ENCODE assay signal across 27 mouse cellular contexts in the genomic region with DNA sequence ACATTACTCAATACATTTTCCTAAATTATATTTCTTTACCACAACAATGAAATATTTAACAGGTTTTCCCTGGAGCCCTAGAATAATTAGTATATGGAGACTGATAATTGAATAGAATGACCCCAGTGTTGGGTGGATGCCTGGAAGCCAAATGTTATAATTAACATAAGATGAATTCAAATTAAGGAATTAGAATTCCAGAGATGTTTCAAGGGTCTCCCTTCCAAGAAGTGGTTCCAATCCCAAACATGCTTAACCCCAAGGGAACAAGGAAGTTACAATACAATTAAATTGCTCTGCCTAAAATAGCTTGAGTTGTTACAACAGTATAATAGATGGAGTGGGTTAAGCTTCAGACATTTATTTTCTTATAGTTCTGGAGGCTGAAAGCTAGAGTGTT.
DNase-seq lines count a peak whose midpoint lies in the region; ATAC-seq and TF ChIP-seq lines count a peak whose summit lies in the region.
"Had no signal": no experiment of that assay in that cellular context is flagged by ENCODE, and none has a peak within 500 bp of the region (broad histone marks: within the 10 kb centered on the region; RNA-seq: fewer than 3 reads in every experiment).

No protein-coding gene starts in this region.

- no peak for ATAC-seq in embryonic facial prominence, embryonic 14.5 days (ENCODE audit: low read depth)
- ATAC-seq in forebrain, embryonic 16.5 days: 0 out of 2 replicates have a peak, but pooled peaks have one; percentile 31
- no peak for ATAC-seq in forebrain, embryonic 11.5 days (replicated peaks; ENCODE audit: low FRiP score)
- ATAC-seq in hindbrain, postnatal 0 days: no peak
- ATAC-seq in hindbrain, embryonic 12.5 days (ENCODE audit: low FRiP score): no peak
- no peak for ATAC-seq in midbrain, embryonic 14.5 days (ENCODE audit: low FRiP score, low TSS enrichment)
- ATAC-seq: forebrain, embryonic 15.5 days; intestine, embryonic 15.5 days; Patski had no signal

- no peak overlapping the region for H3K4me3 ChIP-seq in embryonic facial prominence, embryonic 14.5 days (ENCODE audit: low read depth, low read length)
- no peak overlapping the region for H3K4me3 ChIP-seq in embryonic facial prominence, embryonic 10.5 days
- no peak overlapping the region for H3K4me3 ChIP-seq in forebrain, embryonic 16.5 days (replicated peaks; ENCODE audit: low read length)
- H3K4me3 ChIP-seq in forebrain, embryonic 11.5 days (ENCODE audit: low read depth, low read length): no peak overlapping the region
- no peak overlapping the region for H3K4me3 ChIP-seq in hindbrain, postnatal 0 days (ENCODE audit: low read length)
- H3K4me3 ChIP-seq in hindbrain, embryonic 12.5 days: no peak overlapping the region
- H3K4me3 ChIP-seq in midbrain, embryonic 14.5 days (replicated peaks; ENCODE audit: low read depth, low read length): no peak overlapping the region
- no peak overlapping the region for H3K4me3 ChIP-seq in midbrain, embryonic 10.5 days
- H3K4me3 ChIP-seq: embryonic facial prominence, embryonic 15.5 days; forebrain, embryonic 15.5 days; gastrocnemius, adult 2 months; hindbrain, embryonic 15.5 days; intestine, embryonic 15.5 days had no signal

- TF ChIP-seq CTCF in hindbrain, postnatal 0 days (IDR thresholded peaks at IDR 0.05; ENCODE audit: low read depth): no peak

- H3K4me2 ChIP-seq in embryonic facial prominence, embryonic 14.5 days (ENCODE audit: low read depth, low read length): no peak overlapping the region
- H3K4me2 ChIP-seq in forebrain, embryonic 16.5 days (ENCODE audit: low read length): no peak overlapping the region
- H3K4me2 ChIP-seq in forebrain, embryonic 11.5 days (ENCODE audit: low read depth, low read length, severe bottlenecking): no peak overlapping the region
- H3K4me2 ChIP-seq in hindbrain, postnatal 0 days (ENCODE audit: low read depth, low read length): no peak overlapping the region
- H3K4me2 ChIP-seq in hindbrain, embryonic 12.5 days (replicated peaks): no peak overlapping the region
- H3K4me2 ChIP-seq in midbrain, embryonic 14.5 days (ENCODE audit: low read length): no peak overlapping the region
- H3K4me2 ChIP-seq: embryonic facial prominence, embryonic 15.5 days; forebrain, embryonic 15.5 days; heart, embryonic 11.5 days; hindbrain, embryonic 15.5 days; intestine, embryonic 15.5 days had no signal

- no peaks in the 10 kb centered on the region for H3K36me3 ChIP-seq in embryonic facial prominence, embryonic 14.5 days (ENCODE audit: control insufficient read depth, insufficient read depth, low read length)
- no peaks in the 10 kb centered on the region for H3K36me3 ChIP-seq in embryonic facial prominence, embryonic 10.5 days (replicated peaks)
- H3K36me3 ChIP-seq in forebrain, embryonic 16.5 days (ENCODE audit: control insufficient read depth, insufficient read depth): no peaks in the 10 kb centered on the region
- no peaks in the 10 kb centered on the region for H3K36me3 ChIP-seq in forebrain, embryonic 11.5 days (ENCODE audit: control insufficient read depth, insufficient read depth, low read length)
- no peaks in the 10 kb centered on the region for H3K36me3 ChIP-seq in hindbrain, postnatal 0 days (ENCODE audit: insufficient read depth, low read length)
- H3K36me3 ChIP-seq in hindbrain, embryonic 12.5 days: no peaks in the 10 kb centered on the region
- no peaks in the 10 kb centered on the region for H3K36me3 ChIP-seq in midbrain, embryonic 14.5 days (ENCODE audit: control insufficient read depth, insufficient read depth, low read length)
- H3K36me3 ChIP-seq in midbrain, embryonic 10.5 days: no peaks in the 10 kb centered on the region
- H3K36me3 ChIP-seq: embryonic facial prominence, embryonic 15.5 days; forebrain, embryonic 15.5 days; hindbrain, embryonic 15.5 days; intestine, embryonic 15.5 days had no signal

- no peaks in the 10 kb centered on the region for H3K9me3 ChIP-seq in embryonic facial prominence, embryonic 14.5 days (ENCODE audit: control insufficient read depth, low read length)
- no peaks in the 10 kb centered on the region for H3K9me3 ChIP-seq in embryonic facial prominence, embryonic 10.5 days
- H3K9me3 ChIP-seq in forebrain, embryonic 16.5 days (ENCODE audit: control insufficient read depth, low read length): no peaks in the 10 kb centered on the region
- H3K9me3 ChIP-seq in forebrain, embryonic 11.5 days (ENCODE audit: control insufficient read depth, low read length): no peaks in the 10 kb centered on the region
- H3K9me3 ChIP-seq in hindbrain, postnatal 0 days (ENCODE audit: low read length): no peaks in the 10 kb centered on the region
- no peaks in the 10 kb centered on the region for H3K9me3 ChIP-seq in hindbrain, embryonic 12.5 days (replicated peaks)
- H3K9me3 ChIP-seq in midbrain, embryonic 14.5 days (ENCODE audit: control insufficient read depth, low read length): no peaks in the 10 kb centered on the region
- no peaks in the 10 kb centered on the region for H3K9me3 ChIP-seq in midbrain, embryonic 10.5 days (replicated peaks)
- H3K9me3 ChIP-seq: embryonic facial prominence, embryonic 15.5 days; forebrain, embryonic 15.5 days; hindbrain, embryonic 15.5 days; intestine, embryonic 15.5 days had no signal

- no peak overlapping the region for H3K9ac ChIP-seq in embryonic facial prominence, embryonic 14.5 days (ENCODE audit: low read depth, low read length)
- no peak overlapping the region for H3K9ac ChIP-seq in forebrain, embryonic 16.5 days (replicated peaks; ENCODE audit: low read depth, low read length)
- H3K9ac ChIP-seq in forebrain, embryonic 11.5 days (ENCODE audit: low read length): no peak overlapping the region
- H3K9ac ChIP-seq in hindbrain, postnatal 0 days (replicated peaks; ENCODE audit: low read length): no peak overlapping the region
- H3K9ac ChIP-seq in hindbrain, embryonic 12.5 days: no peak overlapping the region
- no peak overlapping the region for H3K9ac ChIP-seq in midbrain, embryonic 14.5 days (replicated peaks; ENCODE audit: low read length)
- H3K9ac ChIP-seq: embryonic facial prominence, embryonic 15.5 days; forebrain, embryonic 15.5 days; hindbrain, embryonic 15.5 days; intestine, embryonic 15.5 days had no signal

- 0 out of 2 replicates have a peak, but pooled peaks cover under 1% of the 10 kb centered on the region for H3K4me1 ChIP-seq in embryonic facial prominence, embryonic 14.5 days (ENCODE audit: control insufficient read depth, insufficient read depth, low read length)
- 0 out of 2 replicates have a peak, but pooled peaks cover 2% of the 10 kb centered on the region for H3K4me1 ChIP-seq in embryonic facial prominence, embryonic 10.5 days
- no peaks in the 10 kb centered on the region for H3K4me1 ChIP-seq in forebrain, embryonic 16.5 days (replicated peaks; ENCODE audit: control insufficient read depth, insufficient read depth, low read length)
- no peaks in the 10 kb centered on the region for H3K4me1 ChIP-seq in forebrain, embryonic 11.5 days (replicated peaks; ENCODE audit: control insufficient read depth, insufficient read depth, low read length)
- no peaks in the 10 kb centered on the region for H3K4me1 ChIP-seq in hindbrain, postnatal 0 days (ENCODE audit: insufficient read depth, low read length)
- H3K4me1 ChIP-seq in hindbrain, embryonic 12.5 days: no peaks in the 10 kb centered on the region
- no peaks in the 10 kb centered on the region for H3K4me1 ChIP-seq in midbrain, embryonic 14.5 days (ENCODE audit: control insufficient read depth, insufficient read depth, low read length)
- no peaks in the 10 kb centered on the region for H3K4me1 ChIP-seq in midbrain, embryonic 10.5 days
- H3K4me1 ChIP-seq: embryonic facial prominence, embryonic 15.5 days; forebrain, embryonic 15.5 days; hindbrain, embryonic 15.5 days; intestine, embryonic 15.5 days had no signal

- no peaks in the 10 kb centered on the region for H3K27me3 ChIP-seq in embryonic facial prominence, embryonic 14.5 days (replicated peaks; ENCODE audit: control insufficient read depth, insufficient read depth, low read length)
- no peaks in the 10 kb centered on the region for H3K27me3 ChIP-seq in embryonic facial prominence, embryonic 10.5 days (replicated peaks; ENCODE audit: low read depth, poor library complexity, severe bottlenecking)
- H3K27me3 ChIP-seq in forebrain, embryonic 16.5 days (replicated peaks; ENCODE audit: control insufficient read depth, insufficient read depth, low read length): no peaks in the 10 kb centered on the region
- no peaks in the 10 kb centered on the region for H3K27me3 ChIP-seq in forebrain, embryonic 11.5 days (ENCODE audit: control insufficient read depth, insufficient read depth, low read length)
- H3K27me3 ChIP-seq in hindbrain, postnatal 0 days (ENCODE audit: insufficient read depth, low read length): no peaks in the 10 kb centered on the region
- H3K27me3 ChIP-seq in hindbrain, embryonic 12.5 days: no peaks in the 10 kb centered on the region
- no peaks in the 10 kb centered on the region for H3K27me3 ChIP-seq in midbrain, embryonic 14.5 days (ENCODE audit: control insufficient read depth, insufficient read depth, low read length)
- H3K27me3 ChIP-seq in midbrain, embryonic 10.5 days (ENCODE audit: low read depth, poor library complexity, severe bottlenecking): no peaks in the 10 kb centered on the region
- H3K27me3 ChIP-seq: embryonic facial prominence, embryonic 15.5 days; forebrain, embryonic 15.5 days; hindbrain, embryonic 15.5 days; intestine, embryonic 15.5 days had no signal

- DNase-seq in embryonic facial prominence, embryonic 14.5 days (ENCODE audit: low spot score): peak; percentile 40
- no peak for DNase-seq in embryonic facial prominence, embryonic 10.5 days (ENCODE audit: low spot score)
- no peak for DNase-seq in forebrain, embryonic 11.5 days (ENCODE audit: low spot score)
- peak; percentile 7 for DNase-seq in hindbrain, postnatal 0 days (ENCODE audit: low spot score)
- DNase-seq in midbrain, embryonic 14.5 days: peak; percentile 59
- no peak for DNase-seq in midbrain, embryonic 10.5 days (ENCODE audit: low spot score)
- DNase-seq: adrenal gland, adult 2 months; adrenal gland, postnatal 14 days; cerebellum, adult 11-12 months; cerebellum, adult 8-10 months; cerebellum, postnatal 10 days; cerebellum, postnatal 36 days; embryo, embryonic 11 days; gastrocnemius, adult 2 months; gastrocnemius, postnatal 14 days; heart, adult 11 months; heart, postnatal 36 days; kidney, adult 11 months; kidney, adult 8-10 months had no signal

- no peak overlapping the region for H3K27ac ChIP-seq in embryonic facial prominence, embryonic 14.5 days (replicated peaks; ENCODE audit: low read depth, low read length)
- no peak overlapping the region for H3K27ac ChIP-seq in embryonic facial prominence, embryonic 10.5 days (replicated peaks)
- no peak overlapping the region for H3K27ac ChIP-seq in forebrain, embryonic 16.5 days (ENCODE audit: low read length)
- H3K27ac ChIP-seq in forebrain, embryonic 11.5 days (ENCODE audit: low read depth, low read length): no peak overlapping the region
- no peak overlapping the region for H3K27ac ChIP-seq in hindbrain, postnatal 0 days
- no peak overlapping the region for H3K27ac ChIP-seq in hindbrain, embryonic 12.5 days
- no peak overlapping the region for H3K27ac ChIP-seq in midbrain, embryonic 14.5 days (replicated peaks; ENCODE audit: low read depth, low read length)
- H3K27ac ChIP-seq in midbrain, embryonic 10.5 days (replicated peaks): no peak overlapping the region
- H3K27ac ChIP-seq: embryonic facial prominence, embryonic 15.5 days; forebrain, embryonic 15.5 days; gastrocnemius, adult 2 months; hindbrain, embryonic 15.5 days; intestine, embryonic 15.5 days had no signal

Comparison
In these comparisons a context has a peak if more than half of its experiments do, and no peak if none do; other contexts are left out.
1. DNase-seq: peak in embryonic facial prominence, embryonic 14.5 days (single experiment), hindbrain, postnatal 0 days (single experiment) and midbrain, embryonic 14.5 days (single experiment); none in embryonic facial prominence, embryonic 10.5 days (single experiment), forebrain, embryonic 11.5 days (single experiment) and midbrain, embryonic 10.5 days (single experiment).